Mouse (Mus musculus) stomach, embryonic 15.5 days (tissue): ENCODE measurements around the gene Rgs16. TPM values are rescaled to one million over a fixed set of nuclear protein-coding genes. Genes with fewer than 3 reads are reported as not detected.
A peak's percentile ranks its signal among the peaks of the same experiment; 100 is the strongest.

Experiments used
- ATAC-seq: fragments of 200-750 bp; cut with Nextera tagmentation; 2 replicates; pipeline ENCODE4 v1.8.0; 2017; ENCODE audit warnings: low read depth, moderate number of reproducible peaks, moderate TSS enrichment; ENCODE audit not compliant: insufficient read depth, low FRiP score
- H3K27ac ChIP-seq: fragments of 300-500 bp; sonication (generic); 2 replicates; pipeline ENCODE4 v1.5.1; 2015; ENCODE audit warnings: mild to moderate bottlenecking, inconsistent platforms
- H3K27me3 ChIP-seq: fragments of 300-500 bp; sonication (generic); replicated peaks from 2 replicates; pipeline ENCODE4 v1.6.1; 2015; ENCODE audit warnings: inconsistent platforms
- H3K36me3 ChIP-seq: fragments of 300-500 bp; sonication (generic); 2 replicates; pipeline ENCODE4 v1.6.1; 2015; ENCODE audit warnings: inconsistent platforms
- H3K4me1 ChIP-seq: fragments of 300-500 bp; sonication (generic); 2 replicates; pipeline ENCODE4 v1.6.1; 2015; ENCODE audit warnings: inconsistent platforms
- H3K4me2 ChIP-seq: fragments of 300-500 bp; sonication (generic); 2 replicates; pipeline ENCODE4 v1.6.1; 2015; ENCODE audit warnings: mild to moderate bottlenecking, inconsistent platforms
- H3K4me3 ChIP-seq: fragments of 300-500 bp; sonication (generic); replicated peaks from 2 replicates; pipeline ENCODE4 v1.5.1; 2015; ENCODE audit warnings: inconsistent platforms
- H3K9ac ChIP-seq: fragments of 300-500 bp; sonication (generic); 2 replicates; pipeline ENCODE4 v1.6.1; 2015; ENCODE audit warnings: inconsistent platforms
- H3K9me3 ChIP-seq: fragments of 300-500 bp; sonication (generic); 2 replicates; pipeline ENCODE4 v1.6.1; 2016; ENCODE audit warnings: inconsistent platforms
- WGBS: fragments of 180-500 bp; shearing (Covaris S2); methylation state at CpG from one replicate; pipeline ENCODE4 v1.1.7; 2015; 5-methylcytosine and 5-hydroxymethylcytosine counted together
- polyA plus RNA-seq: library from polyadenylated mRNA; unstranded; fragments of >200 nt; fragmentation: Nextera tagmentation; extraction: Ambion mirVana; gene quantifications from 2 replicates; pipeline ENCODE4 v1.2.1, GENCODE M21; 2015

Gene Rgs16
- polyA plus RNA-seq, 1 experiment from 2014 or later = 4.5 TPM

- ATAC-seq = no peak
- Histone ChIP-seq H3K27ac (no peak overlapping the region), H3K4me2 (no peak overlapping the region)
Observed at GRCm38 (mm10) chr1:153726636-153727035, 13.5 kb upstream of the Rgs16 start.

GRCm38 (mm10) chr1:153729806-153730205, 10.3 kb upstream of the Rgs16 start:
- Histone ChIP-seq H3K4me1 (peaks cover 11% of the 10 kb centered on the region; the same call in 1 of the 2 replicates), H3K27ac (no peak overlapping the region), H3K27me3 (no peaks in the 10 kb centered on the region), H3K9ac (no peak overlapping the region), H3K9me3 (no peaks in the 10 kb centered on the region), H3K36me3 (no peaks in the 10 kb centered on the region), H3K4me2 (no peak overlapping the region), H3K4me3 (no peak overlapping the region)
- 57% methylated on average over 2 of the region's 2 CpGs for WGBS
- ATAC-seq = no peak

More at GRCm38 (mm10) chr1:153726636-153727035, 13.5 kb upstream of the Rgs16 start:
- no peaks in the 10 kb centered on the region for H3K36me3 ChIP-seq
- 82% methylated on average over 16 of the region's 16 CpGs for WGBS
- H3K9me3 ChIP-seq = no peaks in the 10 kb centered on the region
- H3K27me3 ChIP-seq = no peaks in the 10 kb centered on the region
- H3K4me1 ChIP-seq = no peaks in the 10 kb centered on the region
- H3K4me3 ChIP-seq = no peak overlapping the region
- no peak overlapping the region for H3K9ac ChIP-seq

GRCm38 (mm10) chr1:153730671-153731070, 9.5 kb upstream of the Rgs16 start:
- Histone ChIP-seq H3K9ac (no peak overlapping the region), H3K27me3 (no peaks in the 10 kb centered on the region), H3K4me3 (no peak overlapping the region), H3K27ac (no peak overlapping the region), H3K36me3 (no peaks in the 10 kb centered on the region), H3K4me2 (no peak overlapping the region), H3K4me1 (peaks cover 11% of the 10 kb centered on the region; the same call in 1 of the 2 replicates), H3K9me3 (no peaks in the 10 kb centered on the region)
- WGBS = 58% methylated on average over 3 of the region's 3 CpGs
- no peak for ATAC-seq

GRCm38 (mm10) chr1:153733181-153733580, 7.0 kb upstream of the Rgs16 start:
- H3K4me2 ChIP-seq = no peak overlapping the region
- no peak for ATAC-seq
- H3K9ac ChIP-seq = no peak overlapping the region
- no peak overlapping the region for H3K4me3 ChIP-seq
- no peaks in the 10 kb centered on the region for H3K9me3 ChIP-seq
- WGBS = 39% methylated on average over 9 of the region's 9 CpGs
- peaks cover 5% of the 10 kb centered on the region; the same call in 1 of the 2 replicates for H3K27me3 ChIP-seq
- no peak overlapping the region for H3K27ac ChIP-seq
- peaks cover 11% of the 10 kb centered on the region; the same call in 1 of the 2 replicates for H3K4me1 ChIP-seq
- no peaks in the 10 kb centered on the region for H3K36me3 ChIP-seq

- Histone ChIP-seq H3K27me3 (peaks cover 18% of the 10 kb centered on the region), H3K27ac (no peak overlapping the region), H3K4me1 (peaks cover 13% of the 10 kb centered on the region; the same call in 1 of the 2 replicates), H3K36me3 (no peaks in the 10 kb centered on the region), H3K4me3 (no peak overlapping the region), H3K9ac (no peak overlapping the region), H3K9me3 (no peaks in the 10 kb centered on the region), H3K4me2 (no peak overlapping the region)
- no peak for ATAC-seq
- 65% methylated on average over 4 of the region's 4 CpGs for WGBS
Observed at GRCm38 (mm10) chr1:153734866-153735265, 5.3 kb upstream of the Rgs16 start.

- no peaks in the 10 kb centered on the region for H3K9me3 ChIP-seq
- H3K27ac ChIP-seq = no peak overlapping the region
- 55% methylated on average over 6 of the region's 6 CpGs for WGBS
Observed at GRCm38 (mm10) chr1:153736096-153736495, 4.1 kb upstream of the Rgs16 start.

GRCm38 (mm10) chr1:153737101-153738085, 2.8 kb upstream of the Rgs16 start:
- H3K27me3 ChIP-seq = peaks cover 33% of the 10 kb centered on the region
- no peak overlapping the region for H3K4me3 ChIP-seq
- H3K9me3 ChIP-seq = no peaks in the 10 kb centered on the region
- ATAC-seq = no peak
- no peak overlapping the region for H3K27ac ChIP-seq
- no peak overlapping the region for H3K4me2 ChIP-seq
- H3K4me1 ChIP-seq = peaks cover 16% of the 10 kb centered on the region; the same call in 1 of the 2 replicates
- no peaks in the 10 kb centered on the region for H3K36me3 ChIP-seq
- 52% methylated on average over 9 of the region's 9 CpGs for WGBS
- H3K9ac ChIP-seq = no peak overlapping the region

More at GRCm38 (mm10) chr1:153736096-153736495, 4.1 kb upstream of the Rgs16 start:
- Histone ChIP-seq H3K27me3 (peaks cover 27% of the 10 kb centered on the region), H3K4me1 (peaks cover 19% of the 10 kb centered on the region; the same call in 1 of the 2 replicates), H3K9ac (no peak overlapping the region), H3K4me2 (no peak overlapping the region), H3K36me3 (no peaks in the 10 kb centered on the region), H3K4me3 (no peak overlapping the region)
- ATAC-seq = no peak

GRCm38 (mm10) chr1:153739437-153740015, 623 bp upstream of the Rgs16 start:
- Histone ChIP-seq H3K4me2 (peak overlapping the region; percentile 73), H3K27ac (no peak overlapping the region), H3K9me3 (no peaks in the 10 kb centered on the region), H3K9ac (no peak overlapping the region), H3K27me3 (peaks cover 33% of the 10 kb centered on the region), H3K4me3 (peak overlapping the region; percentile 34), H3K4me1 (peaks cover 8% of the 10 kb centered on the region; the same call in 1 of the 2 replicates), H3K36me3 (no peaks in the 10 kb centered on the region)
- no peak for ATAC-seq
- WGBS = 21% methylated on average over 13 of the region's 13 CpGs

GRCm38 (mm10) chr1:153740775-153741400, 739 bp downstream of the Rgs16 start:
- Histone ChIP-seq H3K9me3 (no peaks in the 10 kb centered on the region), H3K27ac (no peak overlapping the region), H3K4me3 (peak overlapping the region; percentile 34), H3K36me3 (no peaks in the 10 kb centered on the region), H3K27me3 (peaks cover 33% of the 10 kb centered on the region), H3K4me2 (peak overlapping the region; percentile 73), H3K4me1 (peaks cover 8% of the 10 kb centered on the region; the same call in 1 of the 2 replicates), H3K9ac (0 out of 2 replicates have a peak overlapping the region, but pooled peaks have one; percentile 12)
- WGBS = 46% methylated on average over 12 of the region's 12 CpGs
- ATAC-seq = no peak

GRCm38 (mm10) chr1:153741551-153742316, 1.6 kb downstream of the Rgs16 start:
- Histone ChIP-seq H3K4me3 (no peak overlapping the region), H3K4me2 (peak overlapping the region; percentile 21; the same call in 1 of the 2 replicates), H3K4me1 (peaks cover 8% of the 10 kb centered on the region; the same call in 1 of the 2 replicates), H3K9ac (no peak overlapping the region), H3K27me3 (peaks cover 29% of the 10 kb centered on the region), H3K27ac (no peak overlapping the region), H3K36me3 (no peaks in the 10 kb centered on the region), H3K9me3 (no peaks in the 10 kb centered on the region)
- WGBS = 72% methylated on average over 18 of the region's 18 CpGs
- no peak for ATAC-seq
